Mouse (Mus musculus): ENCODE results near the gene C1qtnf7. TPM values are rescaled to one million over a fixed set of nuclear protein-coding genes. Genes with fewer than 3 reads are reported as not detected.

C1qtnf7 gene
- polyA plus RNA-seq, 1 experiment from 2014 or later, result 54.2 TPM

- no peak for ATAC-seq (ENCODE audit: insufficient read depth)
- Histone ChIP-seq H3K36me3 (ENCODE audit: insufficient read depth) (no peaks in the 10 kb centered on the region), H3K27ac (ENCODE audit: low read depth) (no peak overlapping the region), H3K4me1 (ENCODE audit: insufficient read depth) (no peaks in the 10 kb centered on the region), H3K9ac (no peak overlapping the region), H3K9me3 (ENCODE audit: low read depth, low read length) (no peaks in the 10 kb centered on the region), H3K4me3 (ENCODE audit: low read depth, low read length) (no peak overlapping the region), H3K27me3 (ENCODE audit: insufficient read depth, low read length) (no peaks in the 10 kb centered on the region), H3K4me2 (no peak overlapping the region)
- DNase-seq, result no peak
- 62% methylated on average over 4 of the region's 4 CpGs for WGBS
- no peak for TF ChIP-seq CTCF (IDR thresholded peaks at IDR 0.05; ENCODE audit: low read depth)
Observed at GRCm38 (mm10) chr5:43645020-43645419, 129.7 kb downstream of the C1qtnf7 start.

- Histone ChIP-seq H3K27ac (ENCODE audit: low read depth) (no peak overlapping the region), H3K9ac (no peak overlapping the region), H3K27me3 (ENCODE audit: insufficient read depth, low read length) (no peaks in the 10 kb centered on the region), H3K36me3 (ENCODE audit: insufficient read depth) (no peaks in the 10 kb centered on the region), H3K4me3 (ENCODE audit: low read depth, low read length) (no peak overlapping the region), H3K4me2 (no peak overlapping the region), H3K4me1 (ENCODE audit: insufficient read depth) (no peaks in the 10 kb centered on the region), H3K9me3 (ENCODE audit: low read depth, low read length) (no peaks in the 10 kb centered on the region)
- no peak for TF ChIP-seq CTCF (IDR thresholded peaks at IDR 0.05; ENCODE audit: low read depth)
- peak; percentile 79 for ATAC-seq (ENCODE audit: insufficient read depth)
- 50% methylated on average over 12 of the region's 12 CpGs for WGBS
- peak; percentile 67 for DNase-seq
Observed at GRCm38 (mm10) chr5:43647098-43647774, 131.9 kb downstream of the C1qtnf7 start.

- no peak for TF ChIP-seq CTCF (IDR thresholded peaks at IDR 0.05; ENCODE audit: low read depth)
- no peak overlapping the region for H3K9ac ChIP-seq
Observed at GRCm38 (mm10) chr5:43661498-43661897, 146.2 kb downstream of the C1qtnf7 start.

GRCm38 (mm10) chr5:43661997-43662961 lies 146.9 kb downstream of the C1qtnf7 start, which contains the start of gene Cc2d2a:
Gene Cc2d2a (plus strand): TSS chr5:43662346.
- peak; percentile 88 for ATAC-seq (ENCODE audit: insufficient read depth)
- no peaks in the 10 kb centered on the region for H3K9me3 ChIP-seq (ENCODE audit: low read depth, low read length)
- peaks cover 17% of the 10 kb centered on the region for H3K4me1 ChIP-seq (ENCODE audit: insufficient read depth)
- peak within 1 kb of the TSS; percentile 98 for H3K27ac ChIP-seq (ENCODE audit: low read depth)
- H3K9ac ChIP-seq, result peak within 1 kb of the TSS; percentile 63
- H3K4me3 ChIP-seq (ENCODE audit: low read depth, low read length), result peak within 1 kb of the TSS; percentile 48
- no peaks in the 10 kb centered on the region for H3K36me3 ChIP-seq (ENCODE audit: insufficient read depth)
- peak; percentile 32 for TF ChIP-seq CTCF (IDR thresholded peaks at IDR 0.05; ENCODE audit: low read depth)
- H3K4me2 ChIP-seq, result peak within 1 kb of the TSS; percentile 69
- H3K27me3 ChIP-seq (ENCODE audit: insufficient read depth, low read length), result no peaks in the 10 kb centered on the region
- WGBS, result 3% methylated on average over 19 of the region's 19 CpGs
- DNase-seq, result peak; percentile 91

More at GRCm38 (mm10) chr5:43661498-43661897, 146.2 kb downstream of the C1qtnf7 start:
- Histone ChIP-seq H3K27me3 (ENCODE audit: insufficient read depth, low read length) (no peaks in the 10 kb centered on the region), H3K4me2 (peak overlapping the region; percentile 69; the same call in 1 of the 2 replicates), H3K4me1 (ENCODE audit: insufficient read depth) (peaks cover 17% of the 10 kb centered on the region), H3K9me3 (ENCODE audit: low read depth, low read length) (no peaks in the 10 kb centered on the region), H3K36me3 (ENCODE audit: insufficient read depth) (no peaks in the 10 kb centered on the region), H3K4me3 (ENCODE audit: low read depth, low read length) (no peak overlapping the region), H3K27ac (ENCODE audit: low read depth) (peak overlapping the region; percentile 98)
- WGBS, result 82% methylated on average over 3 of the region's 3 CpGs
- DNase-seq (peak; percentile 6), ATAC-seq (ENCODE audit: insufficient read depth) (no peak)

- Histone ChIP-seq H3K4me2 (peak overlapping the region; percentile 69), H3K36me3 (ENCODE audit: insufficient read depth) (no peaks in the 10 kb centered on the region), H3K4me1 (ENCODE audit: insufficient read depth) (peaks cover 17% of the 10 kb centered on the region), H3K9ac (peak overlapping the region; percentile 63; the same call in 1 of the 2 replicates), H3K9me3 (ENCODE audit: low read depth, low read length) (no peaks in the 10 kb centered on the region), H3K4me3 (ENCODE audit: low read depth, low read length) (peak overlapping the region; percentile 48), H3K27me3 (ENCODE audit: insufficient read depth, low read length) (no peaks in the 10 kb centered on the region), H3K27ac (ENCODE audit: low read depth) (peak overlapping the region; percentile 75)
- ATAC-seq (ENCODE audit: insufficient read depth), result peak; percentile 22; the same call in 1 of the 2 replicates
- peak; percentile 30 for DNase-seq
- 17% methylated on average over 6 of the region's 6 CpGs for WGBS
- no peak for TF ChIP-seq CTCF (IDR thresholded peaks at IDR 0.05; ENCODE audit: low read depth)
Observed at GRCm38 (mm10) chr5:43663531-43663930, 148.2 kb downstream of the C1qtnf7 start.

GRCm38 (mm10) chr5:43665144-43665543 lies 149.8 kb downstream of the C1qtnf7 start:
- Histone ChIP-seq H3K27me3 (ENCODE audit: insufficient read depth, low read length) (no peaks in the 10 kb centered on the region), H3K9me3 (ENCODE audit: low read depth, low read length) (no peaks in the 10 kb centered on the region), H3K4me2 (peak overlapping the region; percentile 50), H3K9ac (no peak overlapping the region), H3K36me3 (ENCODE audit: insufficient read depth) (no peaks in the 10 kb centered on the region), H3K4me3 (ENCODE audit: low read depth, low read length) (0 out of 2 replicates have a peak overlapping the region, but pooled peaks have one; percentile 8), H3K27ac (ENCODE audit: low read depth) (no peak overlapping the region), H3K4me1 (ENCODE audit: insufficient read depth) (peaks cover 17% of the 10 kb centered on the region)
- WGBS, result 18% methylated on average over 5 of the region's 5 CpGs
- ATAC-seq (ENCODE audit: insufficient read depth) (peak; percentile 21; the same call in 1 of the 2 replicates), DNase-seq (peak; percentile 68)
- no peak for TF ChIP-seq CTCF (IDR thresholded peaks at IDR 0.05; ENCODE audit: low read depth)

Other genes starting within 250 kb of the C1qtnf7 start
- 14.4 and 15.1 TPM in 2 replicates for gene Cc2d2a, start 146.8 kb downstream of the C1qtnf7 start, polyA plus RNA-seq (2014; fragmentation: Nextera tagmentation; extraction: Ambion mirVana)

Data from lung, embryonic 14.5 days (tissue).